Mouse (Mus musculus) urinary bladder, postnatal 14 days (tissue): Measurements from ENCODE around the gene Zcchc3.

ENCODE experiments used
- DNase-seq: peaks from one replicate; pipeline ENCODE4 v3.0.0; 2021; ENCODE audit warnings: low spot score

The Zcchc3 gene

GRCm38 (mm10) chr2:152409781-152410180, 5.0 kb downstream of the Zcchc3 start:
- DNase-seq: no peak

DNA sequence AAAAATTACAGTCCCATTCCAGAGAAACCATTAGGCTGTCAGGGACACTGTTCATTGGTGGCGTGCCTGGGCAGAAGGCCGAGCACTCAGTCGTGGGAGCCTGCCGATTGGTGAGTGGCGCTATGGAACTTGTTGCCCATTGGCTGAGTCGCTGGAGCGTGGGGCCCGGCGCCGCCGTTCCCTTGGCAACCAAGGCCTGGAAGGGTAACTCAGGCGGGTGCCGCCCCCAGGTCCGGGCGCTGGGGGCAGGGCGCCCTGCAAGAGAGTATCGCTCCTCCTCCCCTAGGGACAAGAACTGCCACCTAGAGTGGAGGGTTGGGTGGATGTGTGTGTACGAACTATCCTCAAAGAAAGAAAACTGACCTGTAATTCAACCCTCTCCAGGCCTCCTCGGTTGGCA, 8.7 kb downstream of the Zcchc3 start:
- DNase-seq: peak; percentile 96

- no peak for DNase-seq
These were observed 15.7 kb downstream of the Zcchc3 start for GRCm38 (mm10) chr2:152399122-152399542.

- DNase-seq: peak; percentile 94
These were observed 16.1 kb downstream of the Zcchc3 start for GRCm38 (mm10) chr2:152398691-152399090.

DNA sequence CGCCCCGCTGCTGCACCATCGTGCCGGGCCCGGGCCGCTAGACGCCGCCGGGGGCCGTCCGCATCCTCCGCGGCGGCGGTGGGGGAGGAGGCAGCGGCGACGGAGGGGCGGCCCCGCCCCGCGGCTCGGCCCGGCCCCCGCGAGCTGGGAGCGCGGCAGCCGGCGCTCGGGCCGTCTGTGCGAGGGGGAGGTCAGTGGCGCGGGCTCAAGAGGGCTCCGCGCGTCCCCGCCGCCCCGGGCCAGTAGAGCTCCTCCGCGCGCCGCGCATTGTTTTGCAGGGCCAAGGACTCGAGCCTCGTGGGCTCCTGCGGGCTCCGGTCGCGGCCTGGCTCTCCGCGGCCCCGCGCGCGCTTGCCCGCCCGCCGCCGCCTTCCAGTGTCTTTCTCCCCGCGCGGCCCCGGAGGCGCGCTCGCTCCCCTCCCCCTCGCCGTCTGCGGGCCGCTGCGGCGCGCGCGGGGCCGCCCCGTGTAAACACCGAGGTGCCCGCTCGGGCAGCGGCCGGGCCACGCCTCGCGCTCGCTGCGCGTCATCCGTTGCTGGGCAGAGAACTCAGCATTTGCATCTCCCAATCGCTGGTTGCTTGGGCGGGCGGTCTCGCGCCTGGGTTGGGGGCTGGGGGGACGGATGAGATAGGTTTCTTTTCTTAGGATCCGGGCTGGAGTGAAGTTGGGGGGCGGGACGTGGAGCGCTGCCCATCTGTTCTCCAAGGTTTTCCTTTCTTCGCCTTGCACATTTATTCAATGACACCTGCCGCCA, 17.0 kb downstream of the Zcchc3 start, which contains the start of gene Sox12:
Gene Sox12 (minus strand): TSS at position 384 of the 756 bp plus-strand sequence.
- peak; percentile 99 for DNase-seq

DNA sequence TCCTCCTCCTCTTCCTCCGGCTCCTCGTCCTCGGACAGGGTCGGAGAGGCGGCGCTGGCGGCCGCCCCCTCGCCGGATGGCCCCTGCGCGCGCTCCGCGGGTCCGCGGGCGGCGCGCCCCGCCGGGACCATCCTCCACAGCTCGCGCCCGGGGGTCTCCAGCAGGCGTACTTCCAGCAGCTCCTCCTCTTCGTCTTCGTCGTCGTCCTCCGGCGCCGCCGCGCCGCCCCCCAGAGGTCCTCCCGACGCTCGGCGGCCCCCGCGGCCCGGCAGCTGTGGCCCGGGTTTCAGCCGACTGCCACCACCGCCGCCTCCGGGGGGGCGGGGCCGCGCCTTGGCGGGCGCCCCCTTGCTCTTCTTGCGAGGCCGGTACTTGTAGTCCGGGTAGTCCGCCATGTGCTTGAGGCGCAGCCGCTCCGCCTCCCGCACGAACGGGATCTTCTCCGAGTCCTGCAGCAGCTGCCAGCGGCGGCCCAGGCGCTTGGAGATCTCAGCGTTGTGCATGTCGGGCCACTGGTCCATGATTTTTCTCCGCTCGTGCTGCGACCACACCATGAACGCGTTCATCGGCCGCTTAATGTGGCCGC, 17.7 kb downstream of the Zcchc3 start:
- DNase-seq: peak; percentile 80

DNA sequence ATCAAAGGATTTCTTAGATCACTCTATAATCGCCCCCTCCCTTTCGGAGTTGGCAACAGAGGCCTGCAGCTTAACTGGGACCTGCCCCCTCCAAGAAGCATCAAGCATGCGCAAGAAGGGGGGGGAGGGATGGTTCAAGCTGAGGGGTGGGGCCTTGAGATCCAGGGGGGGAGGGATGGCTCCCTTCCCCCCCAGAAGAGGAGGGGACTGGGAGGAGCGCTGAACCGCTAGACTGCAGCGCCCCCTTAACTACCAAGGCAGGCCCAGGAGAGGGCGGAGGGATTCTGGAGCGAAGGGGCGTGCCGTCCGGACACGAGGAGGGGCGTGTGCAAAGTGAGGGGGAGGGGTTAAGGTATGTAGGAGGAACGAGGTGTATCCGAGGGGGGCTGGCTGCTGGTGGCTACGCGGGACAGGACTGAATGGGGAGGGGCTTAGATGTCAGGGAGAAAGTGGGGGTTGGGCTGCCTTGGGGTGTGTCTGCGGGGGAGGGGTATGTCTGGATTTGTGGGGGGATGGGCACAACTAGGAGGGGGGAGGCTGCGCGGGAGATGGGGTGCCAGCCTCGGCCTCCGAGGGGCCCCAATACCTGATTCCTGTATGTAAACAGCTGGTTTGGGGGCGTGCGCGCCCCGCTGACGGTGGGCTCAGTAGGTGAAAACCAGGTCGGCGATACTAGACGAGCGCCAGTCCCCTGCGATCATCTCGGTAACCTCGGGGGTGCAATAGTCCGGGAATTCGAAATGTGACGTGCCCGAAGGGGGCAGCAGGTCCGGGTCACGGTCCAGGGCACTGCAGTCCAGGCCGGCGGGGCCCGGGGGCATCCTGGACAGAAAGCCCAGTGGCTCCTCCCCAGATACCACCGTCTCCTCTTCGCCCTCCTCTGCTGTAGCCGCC, 18.5 kb downstream of the Zcchc3 start:
- peak; percentile 88 for DNase-seq

GRCm38 (mm10) chr2:152395271-152395920, 19.4 kb downstream of the Zcchc3 start:
- no peak for DNase-seq

- no peak for DNase-seq
These were observed 21.4 kb downstream of the Zcchc3 start for GRCm38 (mm10) chr2:152393225-152394017.

DNA sequence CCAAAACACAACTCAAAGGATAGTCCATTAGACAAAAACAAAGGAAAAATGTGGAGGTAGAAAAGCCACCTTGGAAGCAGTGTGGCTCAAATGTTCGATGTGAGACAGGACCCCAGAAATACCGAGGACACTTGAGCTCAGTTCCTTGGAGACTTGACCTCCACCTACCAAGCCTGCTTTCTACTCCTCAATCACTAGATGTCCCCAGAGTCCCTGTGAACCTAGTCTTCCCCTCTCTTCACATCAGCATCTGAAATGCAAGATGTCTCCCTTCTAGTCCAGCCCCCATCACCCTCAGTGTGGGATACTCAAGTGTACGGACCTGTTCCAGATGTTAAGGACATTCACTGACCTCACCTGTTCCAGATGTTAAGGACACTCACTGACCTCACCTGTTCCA, 22.0 kb downstream of the Zcchc3 start:
- DNase-seq: peak; percentile 39

- no peak for DNase-seq
These were observed 30.6 kb downstream of the Zcchc3 start for GRCm38 (mm10) chr2:152384191-152384590.

- no peak for DNase-seq
These were observed 38.5 kb downstream of the Zcchc3 start, which contains the start of gene Nrsn2 for GRCm38 (mm10) chr2:152376345-152376741. Gene Nrsn2 (minus strand): TSS chr2:152376638.

- DNase-seq: no peak
These were observed 39.0 kb downstream of the Zcchc3 start for GRCm38 (mm10) chr2:152375652-152376344.

- no peak for DNase-seq
These were observed 41.3 kb downstream of the Zcchc3 start for GRCm38 (mm10) chr2:152373547-152373946.

GRCm38 (mm10) chr2:152372661-152373060, 42.2 kb downstream of the Zcchc3 start:
- no peak for DNase-seq

- no peak for DNase-seq
These were observed 42.7 kb downstream of the Zcchc3 start for GRCm38 (mm10) chr2:152372104-152372503.

- peak; percentile 35 for DNase-seq
These were observed 46.2 kb downstream of the Zcchc3 start for GRCm38 (mm10) chr2:152368532-152369140.

- DNase-seq: no peak
These were observed 46.9 kb downstream of the Zcchc3 start for GRCm38 (mm10) chr2:152367917-152368316.

GRCm38 (mm10) chr2:152363245-152364147, 51.3 kb downstream of the Zcchc3 start:
- DNase-seq: peak; percentile 73
